Mouse (Mus musculus) heart, postnatal 0 days (tissue): ENCODE measurements around the gene Tmem30a. TPM values are rescaled to one million over a fixed set of nuclear protein-coding genes. Genes with fewer than 3 reads are reported as not detected.

Experiments used
- ATAC-seq: fragments of 200-750 bp; cut with Nextera tagmentation; 2 replicates; pipeline ENCODE4 v1.8.0; 2017; ENCODE audit warnings: low read depth, moderate number of reproducible peaks, moderate library complexity; ENCODE audit not compliant: insufficient read depth
- DNase-seq: peaks from one replicate; pipeline ENCODE4 v3.0.0-alpha.2; 2016; ENCODE audit warnings: low spot score
- H3K27ac ChIP-seq: fragments of 300-500 bp; sonication (generic); 2 replicates; pipeline ENCODE4 v1.5.1; 2014; ENCODE audit warnings: low read depth, mild to moderate bottlenecking
- H3K27me3 ChIP-seq: fragments of 300-500 bp; sonication (generic); 2 replicates; pipeline ENCODE4 v1.6.1; 2014; ENCODE audit warnings: low read length, mixed read lengths; ENCODE audit not compliant: control insufficient read depth, insufficient read depth
- H3K36me3 ChIP-seq: fragments of 300-500 bp; sonication (generic); replicated peaks from 2 replicates; pipeline ENCODE4 v1.6.1; 2014; ENCODE audit warnings: low read length, mixed read lengths; ENCODE audit not compliant: control insufficient read depth, insufficient read depth
- H3K4me1 ChIP-seq: fragments of 300-500 bp; sonication (generic); 2 replicates; pipeline ENCODE4 v1.6.1; 2014; ENCODE audit warnings: antibody characterized with exemption; ENCODE audit not compliant: control insufficient read depth, insufficient read depth
- H3K4me2 ChIP-seq: fragments of 300-500 bp; sonication (generic); 2 replicates; pipeline ENCODE4 v1.6.1; 2014; ENCODE audit warnings: low read depth, mild to moderate bottlenecking, low read length, moderate library complexity
- H3K4me3 ChIP-seq: fragments of 300-500 bp; sonication (generic); 2 replicates; pipeline ENCODE4 v1.5.1; 2014; ENCODE audit warnings: low read depth, low read length
- H3K9ac ChIP-seq: fragments of 300-500 bp; sonication (generic); replicated peaks from 2 replicates; pipeline ENCODE4 v1.6.1; 2014; ENCODE audit warnings: low read depth, low read length, mixed read lengths
- H3K9me3 ChIP-seq: fragments of 300-500 bp; sonication (generic); replicated peaks from 2 replicates; pipeline ENCODE4 v1.6.1; 2016; ENCODE audit warnings: low read length; ENCODE audit not compliant: control insufficient read depth
- CTCF ChIP-seq: IDR thresholded peaks from 2 replicates; pipeline ENCODE4 v1.5.1; 2016; ENCODE audit warnings: antibody characterized with exemption, control low read depth, low read depth
- EP300 ChIP-seq: IDR thresholded peaks from 2 replicates; pipeline ENCODE4 v1.6.1; 2016; ENCODE audit warnings: antibody characterized with exemption, low read depth
- whole genome bisulfite sequencing: fragments of 180-500 bp; shearing (Covaris S2); extraction: QIAGEN DNeasy Blood & Tissue Kit; methylation state at CpG from one replicate; pipeline ENCODE4 v1.1.7; 2014; 5-methylcytosine and 5-hydroxymethylcytosine counted together
- polyA plus RNA-seq: library from polyadenylated mRNA; unstranded; fragments of >200 nt; fragmentation: Nextera tagmentation; extraction: Ambion mirVana; gene quantifications from 2 replicates; pipeline ENCODE4 v1.2.1, GENCODE M21; 2015
- total RNA-seq: library from RNA; depleted of rRNA; stranded (reverse); fragments of >200 nt; gene quantifications from 2 replicates; pipeline ENCODE4 v1.2.3, GENCODE M21; 2014; ENCODE audit warnings: low replicate concordance; rRNA removed

Gene Tmem30a
- total RNA-seq = 71.5 and 101 TPM in 2 replicates
- polyA plus RNA-seq = 59.6 and 61.7 TPM in 2 replicates

DNA sequence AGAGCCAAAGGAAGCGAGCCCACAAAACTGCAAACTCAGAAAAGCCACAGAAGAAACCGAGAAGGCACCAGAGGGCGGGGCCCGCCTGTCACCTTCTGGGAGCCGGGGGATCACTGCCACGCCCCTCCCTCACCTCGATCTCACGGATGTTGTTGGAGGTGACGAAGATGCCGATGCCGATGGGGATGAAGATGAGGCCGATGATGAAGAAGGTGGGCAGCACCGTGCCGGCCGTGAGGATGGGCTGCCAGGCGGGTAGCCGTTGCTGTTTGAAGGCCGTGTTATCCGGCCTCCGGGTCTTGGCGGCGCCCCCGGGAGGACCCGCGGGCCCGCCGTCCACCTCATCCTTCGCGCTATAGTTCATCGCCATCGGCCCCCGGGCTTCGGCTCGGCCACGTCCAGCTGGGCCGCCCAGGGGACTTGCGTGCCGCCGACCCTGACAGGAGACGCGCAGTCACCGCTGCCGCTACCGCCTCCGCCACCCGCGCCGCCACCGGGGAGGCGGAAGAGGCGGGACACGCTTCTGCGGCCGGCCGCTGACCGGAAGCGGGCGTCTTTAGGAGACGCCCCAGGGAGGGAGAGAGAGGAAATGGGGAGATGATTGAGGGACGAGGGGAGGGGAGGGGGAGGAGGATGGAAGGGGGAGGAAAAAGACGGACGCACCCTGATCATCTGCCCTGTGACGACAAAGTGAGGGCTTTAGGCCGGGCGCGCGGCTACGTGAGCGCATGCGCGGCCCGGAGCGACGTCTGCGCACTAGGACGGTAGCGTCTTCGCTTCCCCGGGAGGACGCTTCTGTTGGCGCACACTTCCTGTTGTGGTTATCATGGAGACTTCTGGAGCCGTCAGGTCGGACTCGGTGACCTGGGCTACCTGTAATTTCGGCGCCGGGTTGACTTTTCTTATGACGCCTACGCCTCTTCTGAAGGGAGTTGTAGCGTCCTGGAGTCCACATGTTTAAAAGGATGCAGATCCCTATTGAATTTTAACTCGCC, at the start of gene Tmem30a:
Tmem30a (minus strand) TSS at position 667 of the 995 bp plus-strand sequence.
- no peak for TF ChIP-seq EP300
- no peak for TF ChIP-seq CTCF
- no peaks in the 10 kb centered on the region for H3K36me3 ChIP-seq
- peak within 1 kb of the TSS; percentile 69 for H3K4me2 ChIP-seq
- H3K9ac ChIP-seq = peak within 1 kb of the TSS; percentile 92
- H3K4me1 ChIP-seq = peaks cover 7% of the 10 kb centered on the region
- peak within 1 kb of the TSS; percentile 90 for H3K27ac ChIP-seq
- under 1% methylated on average over 88 of the region's 91 CpGs for WGBS
- H3K27me3 ChIP-seq = no peaks in the 10 kb centered on the region
- DNase-seq (peak; percentile 98), ATAC-seq (peak; percentile 99)
- no peaks in the 10 kb centered on the region for H3K9me3 ChIP-seq
- peak within 1 kb of the TSS; percentile 99 for H3K4me3 ChIP-seq

- Histone ChIP-seq H3K36me3 (peaks cover 20% of the 10 kb centered on the region), H3K27ac (no peak overlapping the region), H3K9ac (no peak overlapping the region), H3K4me1 (no peaks in the 10 kb centered on the region), H3K27me3 (no peaks in the 10 kb centered on the region), H3K4me2 (no peak overlapping the region), H3K4me3 (no peak overlapping the region), H3K9me3 (peaks cover 5% of the 10 kb centered on the region; the same call in 1 of the 2 replicates)
- TF ChIP-seq EP300 (no peak), CTCF (no peak)
- 79% methylated on average over 6 of the region's 6 CpGs for WGBS
- no peak for DNase-seq
- ATAC-seq = no peak
These were observed 49.3 kb upstream of the Tmem30a start for GRCm38 (mm10) chr9:79842615-79843014.

DNA sequence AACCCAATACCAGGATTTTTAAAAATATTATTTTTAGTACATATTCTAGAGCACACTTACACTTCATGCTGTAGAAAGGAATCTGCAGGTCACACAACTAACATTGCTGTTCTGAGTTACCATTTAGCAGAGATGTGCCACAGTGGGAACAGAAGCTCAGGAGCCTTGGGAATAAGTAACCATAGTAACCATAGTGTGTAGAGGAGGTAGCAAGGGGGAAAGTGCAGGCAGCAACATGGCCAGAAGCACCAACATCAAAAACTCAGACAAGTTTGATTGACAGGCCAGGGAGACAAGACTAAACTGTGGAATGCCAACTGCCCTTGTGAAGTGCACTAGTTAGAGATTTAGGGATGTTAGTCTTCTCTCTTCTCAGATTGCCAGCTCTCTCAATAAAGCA, 48.7 kb upstream of the Tmem30a start:
- Histone ChIP-seq H3K4me3 (no peak overlapping the region), H3K27me3 (no peaks in the 10 kb centered on the region), H3K27ac (no peak overlapping the region), H3K4me1 (no peaks in the 10 kb centered on the region), H3K9ac (no peak overlapping the region), H3K4me2 (no peak overlapping the region), H3K9me3 (peaks cover 5% of the 10 kb centered on the region; the same call in 1 of the 2 replicates), H3K36me3 (peaks cover 19% of the 10 kb centered on the region)
- DNase-seq (no peak), ATAC-seq (no peak)
- no peak for TF ChIP-seq CTCF
- no peak for TF ChIP-seq EP300

GRCm38 (mm10) chr9:79831294-79831693, 38.0 kb upstream of the Tmem30a start:
- Histone ChIP-seq H3K9ac (no peak overlapping the region), H3K4me1 (no peaks in the 10 kb centered on the region), H3K9me3 (no peaks in the 10 kb centered on the region), H3K4me2 (no peak overlapping the region), H3K4me3 (no peak overlapping the region), H3K27ac (no peak overlapping the region), H3K27me3 (no peaks in the 10 kb centered on the region), H3K36me3 (0 out of 2 replicates have a peak, but pooled peaks cover 3% of the 10 kb centered on the region)
- ATAC-seq (no peak), DNase-seq (no peak)
- 94% methylated on average over 1 of the region's 1 CpGs for WGBS
- TF ChIP-seq CTCF (no peak), EP300 (no peak)

- TF ChIP-seq CTCF = no peak
- no peak for TF ChIP-seq EP300
- Histone ChIP-seq H3K9me3 (no peaks in the 10 kb centered on the region), H3K4me3 (no peak overlapping the region), H3K4me2 (no peak overlapping the region), H3K36me3 (0 out of 2 replicates have a peak, but pooled peaks cover 3% of the 10 kb centered on the region), H3K4me1 (no peaks in the 10 kb centered on the region), H3K27me3 (no peaks in the 10 kb centered on the region), H3K9ac (no peak overlapping the region), H3K27ac (no peak overlapping the region)
- DNase-seq (no peak), ATAC-seq (peak; percentile 63; the same call in 1 of the 2 replicates)
- 40% methylated on average over 4 of the region's 4 CpGs for WGBS
These were observed 37.6 kb upstream of the Tmem30a start for GRCm38 (mm10) chr9:79830874-79831273.
